10 mouse cellular contexts compared by ENCODE assay signal in genomic region chr11:55075602-55076001, GRCm38 (mm10). TPM values are rescaled to one million over a fixed set of nuclear protein-coding genes. Genes with fewer than 3 reads are reported as not detected.
A peak's percentile ranks its signal among the peaks of the same experiment; 100 is the strongest.
DNase-seq lines count a peak whose midpoint lies in the region; ATAC-seq and TF ChIP-seq lines count a peak whose summit lies in the region.
"Had no signal": no experiment of that assay in that cellular context is flagged by ENCODE, and none has a peak within 500 bp of the region (broad histone marks: within the 10 kb centered on the region; RNA-seq: fewer than 3 reads in every experiment).

No protein-coding gene starts in this region.

- H3K9ac ChIP-seq in lung, embryonic 15.5 days = no peak overlapping the region
- no peak overlapping the region for H3K9ac ChIP-seq in hindbrain, embryonic 16.5 days (ENCODE audit: low read depth, low read length)
- H3K9ac ChIP-seq in hindbrain, embryonic 12.5 days = no peak overlapping the region
- H3K9ac ChIP-seq: liver, embryonic 13.5 days had no signal

- H3K27me3 ChIP-seq in cerebellum, adult 2 months (ENCODE audit: control insufficient read depth, insufficient read depth, low read length) = no peaks in the 10 kb centered on the region
- H3K27me3 ChIP-seq in lung, embryonic 15.5 days = no peaks in the 10 kb centered on the region
- no peaks in the 10 kb centered on the region; the same call in 1 of the 2 replicates for H3K27me3 ChIP-seq in hindbrain, embryonic 16.5 days (replicated peaks; ENCODE audit: control insufficient read depth, insufficient read depth, low read length)
- H3K27me3 ChIP-seq in hindbrain, embryonic 12.5 days = peaks cover 24% of the 10 kb centered on the region

- peaks cover 21% of the 10 kb centered on the region for H3K4me1 ChIP-seq in cerebellum, adult 2 months (ENCODE audit: control insufficient read depth, insufficient read depth, low read length)
- H3K4me1 ChIP-seq in lung, embryonic 15.5 days = peaks cover 20% of the 10 kb centered on the region
- peaks cover 11% of the 10 kb centered on the region for H3K4me1 ChIP-seq in hindbrain, embryonic 16.5 days (ENCODE audit: control insufficient read depth, insufficient read depth, low read depth, low read length)
- H3K4me1 ChIP-seq in hindbrain, embryonic 12.5 days = peaks cover 10% of the 10 kb centered on the region

- no peak for TF ChIP-seq CTCF in cerebellum, adult 2 months (IDR thresholded peaks at IDR 0.05; ENCODE audit: borderline replicate concordance, insufficient read depth, low read depth, low read length)

- H3K36me3 ChIP-seq in lung, embryonic 15.5 days = no peaks in the 10 kb centered on the region
- no peaks in the 10 kb centered on the region for H3K36me3 ChIP-seq in hindbrain, embryonic 16.5 days (ENCODE audit: control insufficient read depth, insufficient read depth, low read length)
- H3K36me3 ChIP-seq in hindbrain, embryonic 12.5 days = no peaks in the 10 kb centered on the region
- H3K36me3 ChIP-seq: liver, embryonic 13.5 days had no signal

- 0 out of 2 replicates have a peak, but pooled peaks have one; percentile 9 for ATAC-seq in lung, embryonic 15.5 days (ENCODE audit: borderline replicate concordance, extremely low read depth, low FRiP score, low TSS enrichment)
- no peak for ATAC-seq in hindbrain, embryonic 16.5 days
- no peak for ATAC-seq in hindbrain, embryonic 12.5 days (ENCODE audit: low FRiP score)
- no peak for ATAC-seq in monocyte, adult 5-6 weeks (replicated peaks; ENCODE audit: insufficient number of reproducible peaks, low FRiP score, low TSS enrichment, poor library complexity, severe bottlenecking)
- ATAC-seq: intestine, embryonic 16.5 days had no signal

- no peak for TF ChIP-seq POLR2A in cerebellum, adult 2 months (IDR thresholded peaks at IDR 0.05; ENCODE audit: borderline replicate concordance, insufficient read depth, low read length)

- H3K9me3 ChIP-seq in lung, embryonic 15.5 days = no peaks in the 10 kb centered on the region
- H3K9me3 ChIP-seq in hindbrain, embryonic 16.5 days (ENCODE audit: control insufficient read depth, low read length) = no peaks in the 10 kb centered on the region
- no peaks in the 10 kb centered on the region for H3K9me3 ChIP-seq in hindbrain, embryonic 12.5 days (replicated peaks)
- H3K9me3 ChIP-seq: liver, embryonic 13.5 days had no signal

- no peak overlapping the region for H3K4me3 ChIP-seq in cerebellum, adult 2 months (replicated peaks; ENCODE audit: insufficient read depth, low read depth, low read length)
- no peak overlapping the region for H3K4me3 ChIP-seq in lung, embryonic 15.5 days
- no peak overlapping the region for H3K4me3 ChIP-seq in hindbrain, embryonic 16.5 days (ENCODE audit: low read length)
- H3K4me3 ChIP-seq in hindbrain, embryonic 12.5 days = no peak overlapping the region
- H3K4me3 ChIP-seq: liver, embryonic 13.5 days had no signal

- intact Hi-C loops in gastrocnemius, postnatal 14 days (cut with DNase I; ENCODE audit: low total_unique reads) = no loop called here

- H3K27ac ChIP-seq in cerebellum, adult 2 months (ENCODE audit: insufficient read depth, low read length) = no peak overlapping the region
- H3K27ac ChIP-seq in lung, embryonic 15.5 days = no peak overlapping the region
- H3K27ac ChIP-seq in hindbrain, embryonic 16.5 days (ENCODE audit: low read depth, low read length) = no peak overlapping the region
- H3K27ac ChIP-seq in hindbrain, embryonic 12.5 days = no peak overlapping the region
- H3K27ac ChIP-seq: liver, embryonic 13.5 days had no signal

- DNase-seq in layer of hippocampus, postnatal 14 days (ENCODE audit: low spot score in 2 of 2) = peak; percentile 11 to 20
- no peak for DNase-seq in layer of hippocampus, adult 11-12 months (ENCODE audit: low spot score)
- DNase-seq in cerebellum, adult 2 months = peak; percentile 75 to 82
- peak; percentile 47 for DNase-seq in gastrocnemius, postnatal 14 days
- DNase-seq: liver, embryonic 13.5 days had no signal

- H3K4me2 ChIP-seq in lung, embryonic 15.5 days = no peak overlapping the region
- H3K4me2 ChIP-seq in hindbrain, embryonic 16.5 days (ENCODE audit: low read length) = no peak overlapping the region
- no peak overlapping the region for H3K4me2 ChIP-seq in hindbrain, embryonic 12.5 days (replicated peaks)
- H3K4me2 ChIP-seq: liver, embryonic 13.5 days had no signal

- 5% methylated on average over 2 of the region's 2 CpGs for WGBS in cerebellum, adult 2 months
- WGBS in lung, embryonic 15.5 days = 26% methylated on average over 2 of the region's 2 CpGs
- 61% methylated on average over 2 of the region's 2 CpGs for WGBS in hindbrain, embryonic 16.5 days
- WGBS in hindbrain, embryonic 12.5 days = 71% methylated on average over 2 of the region's 2 CpGs

RNA-seq across cellular contexts. Expression of gene Ccdc69, which starts 2.3 kb away (rescaled TPM):
- total RNA-seq in layer of hippocampus, postnatal 14 days (2021) = not detected
- 5.4 and 6.1 TPM in 2 replicates for polyA plus RNA-seq in cerebellum, adult 2 months (2012; rRNA removed)
- total RNA-seq in gastrocnemius, postnatal 14 days (2021) = 10 to 100 TPM in 1 of 2 experiments, 1 to 10 TPM in 1; 7.8 to 14.0 TPM
- 2.9 and 3.8 TPM in 2 replicates for polyA plus RNA-seq in lung, embryonic 15.5 days (2015; fragmentation: Nextera tagmentation; extraction: Ambion mirVana)
- polyA plus RNA-seq in hindbrain, embryonic 16.5 days (2015; fragmentation: Nextera tagmentation; extraction: Ambion mirVana) = 0.50 and 1.00 TPM in 2 replicates
- polyA plus RNA-seq in hindbrain, embryonic 12.5 days (2016; fragmentation: Nextera tagmentation; extraction: Ambion mirVana) = 0.49 and 0.60 TPM in 2 replicates
- total RNA-seq in monocyte, adult 5-6 weeks (2017) = 41.1 to 55.7 TPM (median 42.3 TPM) in 3 replicates

RNA-seq across cellular contexts. Expression of gene Gm2a, which starts 22.3 kb away (rescaled TPM):
- total RNA-seq in layer of hippocampus, postnatal 14 days (2021) = 10 to 100 TPM; 53.7 to 58.5 TPM
- 47.0 and 53.0 TPM in 2 replicates for polyA plus RNA-seq in cerebellum, adult 2 months (2012; rRNA removed)
- total RNA-seq in gastrocnemius, postnatal 14 days (2021) = 1 to 10 TPM; 9.0 to 9.9 TPM
- polyA plus RNA-seq in lung, embryonic 15.5 days (2015; fragmentation: Nextera tagmentation; extraction: Ambion mirVana) = 18.4 and 21.3 TPM in 2 replicates
- polyA plus RNA-seq in hindbrain, embryonic 16.5 days (2015; fragmentation: Nextera tagmentation; extraction: Ambion mirVana) = 39.0 and 45.8 TPM in 2 replicates
- polyA plus RNA-seq in hindbrain, embryonic 12.5 days (2016; fragmentation: Nextera tagmentation; extraction: Ambion mirVana) = 15.4 and 15.5 TPM in 2 replicates
- 182 to 271 TPM (median 223 TPM) in 3 replicates for total RNA-seq in monocyte, adult 5-6 weeks (2017)

RNA-seq across cellular contexts. Expression of gene Anxa6, which starts 42.4 kb away (rescaled TPM):
- 10 to 100 TPM; 90.3 to 93.8 TPM for total RNA-seq in layer of hippocampus, postnatal 14 days (2021)
- polyA plus RNA-seq in cerebellum, adult 2 months (2012; rRNA removed) = 131 and 141 TPM in 2 replicates
- 100 to 1,000 TPM; 222 to 236 TPM for total RNA-seq in gastrocnemius, postnatal 14 days (2021)
- polyA plus RNA-seq in lung, embryonic 15.5 days (2015; fragmentation: Nextera tagmentation; extraction: Ambion mirVana) = 422 and 428 TPM in 2 replicates
- polyA plus RNA-seq in hindbrain, embryonic 16.5 days (2015; fragmentation: Nextera tagmentation; extraction: Ambion mirVana) = 72.4 and 84.0 TPM in 2 replicates
- 121 and 140 TPM in 2 replicates for polyA plus RNA-seq in hindbrain, embryonic 12.5 days (2016; fragmentation: Nextera tagmentation; extraction: Ambion mirVana)
- total RNA-seq in monocyte, adult 5-6 weeks (2017) = 264 to 506 TPM (median 281 TPM) in 3 replicates
